Mouse (Mus musculus) neutrophil, adult 5-6 weeks (primary cell): ENCODE measurements around the gene Cubn. TPM values are rescaled to one million over a fixed set of nuclear protein-coding genes. Genes with fewer than 3 reads are reported as not detected.

ENCODE experiments used
- ATAC-seq: fragments of 151-379, 151-347 bp; 2 replicates; pipeline ENCODE4 v1.8.0; 2017; ENCODE audit warnings: mild to moderate bottlenecking, moderate TSS enrichment; ENCODE audit not compliant: insufficient number of reproducible peaks, poor library complexity, low FRiP score, severe bottlenecking; ENCODE audit errors: extremely low read depth
- total RNA-seq: library from RNA; stranded (forward); fragments of 200-1000 nt; gene quantifications from 2 replicates; pipeline ENCODE4 v1.2.3, GENCODE M21; 2017

Cubn gene
- total RNA-seq, 1 experiment from 2014 or later, result under 0.01 TPM

- ATAC-seq, result peak; percentile 38; the same call in 1 of the 2 replicates
These were observed 74.7 kb downstream of the Cubn start for GRCm38 (mm10) chr2:13416765-13417524.

DNA sequence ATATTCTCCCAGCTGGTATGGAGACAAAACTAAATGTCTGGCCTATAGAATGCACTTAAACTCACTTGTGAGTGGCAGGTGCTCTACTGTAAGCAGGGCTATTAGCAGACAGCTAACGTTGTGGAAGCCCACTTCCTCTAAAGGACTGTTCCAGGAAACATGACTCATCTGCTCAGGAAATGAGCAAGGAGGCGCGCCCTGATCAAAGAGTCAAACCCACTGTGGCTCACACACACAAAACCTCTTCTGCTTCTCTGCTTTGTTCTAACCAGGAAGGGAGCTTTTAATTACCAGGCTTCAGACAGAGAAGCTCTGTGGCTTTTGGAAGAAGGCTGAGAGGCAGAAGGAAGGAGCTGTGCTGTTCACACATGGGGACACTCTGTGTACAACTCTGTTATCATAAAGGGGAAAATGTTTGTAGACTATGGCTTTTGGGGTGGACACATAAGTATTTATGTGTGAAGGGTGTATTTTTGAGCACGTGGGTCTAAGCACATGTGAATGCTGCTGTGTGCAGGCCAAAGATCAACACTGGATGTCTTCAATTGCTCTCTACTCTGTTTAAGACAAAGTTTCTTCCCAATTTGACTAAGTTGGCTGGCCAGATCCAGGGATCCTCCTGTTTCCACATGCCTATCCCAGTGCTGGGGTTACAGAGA lies 78.0 kb downstream of the Cubn start:
- peak; percentile 92 for ATAC-seq

- no peak for ATAC-seq
These were observed 81.0 kb downstream of the Cubn start for GRCm38 (mm10) chr2:13410660-13411059.

DNA sequence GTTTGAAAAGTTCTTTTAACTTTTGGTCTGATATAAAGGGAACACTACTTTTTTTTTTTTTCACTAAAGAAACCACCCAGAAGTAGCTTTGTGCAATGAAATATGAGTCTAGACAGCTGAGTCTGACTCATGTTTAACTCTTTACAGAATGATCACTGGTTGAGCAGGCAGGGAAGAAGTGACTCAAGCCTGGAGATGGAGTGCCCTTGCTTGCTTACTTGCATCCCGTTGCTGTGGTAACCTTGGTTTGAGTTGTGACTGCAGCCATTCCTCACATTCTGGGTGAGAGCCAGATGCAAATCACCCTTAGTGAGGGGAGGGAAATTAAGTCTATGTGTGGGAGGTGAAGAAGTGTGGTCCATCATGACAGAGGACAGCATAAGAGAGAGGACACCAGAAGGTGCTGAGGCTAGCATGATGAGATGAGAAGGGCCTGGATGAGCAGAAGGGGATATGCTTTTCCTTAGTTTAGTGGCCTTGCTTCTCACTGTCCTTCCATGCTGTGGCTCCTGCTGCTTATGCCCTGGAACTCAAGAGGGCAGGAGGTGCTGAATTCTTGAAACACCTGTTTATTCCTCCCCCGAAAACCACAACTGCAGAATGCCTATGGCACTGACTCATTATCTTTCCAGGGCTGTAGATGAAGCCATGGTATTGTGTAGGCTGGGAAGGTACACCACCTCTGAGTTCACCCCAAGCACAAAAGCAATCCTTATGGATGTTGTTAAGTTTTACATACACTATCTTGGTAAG lies 81.7 kb downstream of the Cubn start:
- peak; percentile 59 for ATAC-seq

GRCm38 (mm10) chr2:13408333-13408732 lies 83.3 kb downstream of the Cubn start:
- no peak for ATAC-seq

DNA sequence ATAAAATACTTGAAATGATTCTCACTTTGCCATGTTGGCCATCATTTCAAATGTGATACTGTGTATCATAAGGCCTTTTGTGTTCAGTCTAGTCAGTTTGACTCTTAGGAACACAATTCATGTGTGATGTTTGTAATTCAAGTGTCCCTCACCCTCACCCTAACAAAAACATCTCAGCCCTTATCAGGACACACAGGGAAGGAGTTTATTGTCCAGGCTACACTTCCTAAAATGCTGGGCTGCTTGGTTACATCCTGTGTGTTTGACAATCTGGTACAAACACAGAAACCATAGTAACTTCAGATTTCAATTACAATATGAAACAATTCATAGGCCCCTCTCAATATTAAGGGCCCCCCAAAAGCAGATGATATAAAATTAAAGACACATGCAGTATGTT lies 83.9 kb downstream of the Cubn start:
- ATAC-seq, result no peak

DNA sequence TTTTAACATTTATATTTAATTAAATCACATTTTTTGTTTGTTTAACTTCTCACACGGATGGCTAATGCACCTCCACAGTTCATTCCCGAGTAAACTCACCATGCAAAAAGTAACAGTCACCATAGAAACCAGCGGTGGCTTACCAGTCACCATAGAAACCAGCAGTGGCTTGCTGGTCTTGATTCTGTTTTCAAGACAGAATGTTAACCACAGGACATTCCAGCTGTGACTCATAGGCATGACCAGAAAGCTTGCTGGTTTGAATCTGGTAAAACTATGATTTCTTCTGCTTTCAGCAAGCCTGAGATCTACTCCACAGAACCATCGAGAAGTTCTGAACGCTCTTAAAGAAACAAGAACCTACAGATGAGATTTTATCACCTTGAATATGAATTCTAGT lies 84.3 kb downstream of the Cubn start:
- ATAC-seq, result peak; percentile 76

GRCm38 (mm10) chr2:13404986-13405678 lies 86.5 kb downstream of the Cubn start:
- ATAC-seq, result no peak

DNA sequence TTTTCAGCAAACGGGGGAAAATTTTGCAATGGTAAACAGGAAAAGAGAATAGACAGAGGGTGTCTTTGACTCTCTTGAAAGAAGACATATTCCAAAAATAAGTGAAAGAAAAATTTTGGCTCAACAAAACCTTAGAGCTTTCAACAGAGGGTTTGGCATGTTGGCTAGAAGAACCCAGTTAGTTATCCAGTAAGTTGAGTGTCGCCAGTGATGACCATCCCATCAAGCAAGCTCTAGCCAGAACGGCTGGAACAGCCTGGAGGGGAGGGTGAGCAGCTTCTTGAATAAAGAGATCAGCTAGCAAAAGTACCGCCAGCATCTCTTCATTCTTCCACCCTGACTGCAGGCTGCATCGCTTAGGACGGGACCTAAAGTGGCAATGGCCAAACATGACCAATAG lies 90.8 kb downstream of the Cubn start:
- ATAC-seq, result no peak

DNA sequence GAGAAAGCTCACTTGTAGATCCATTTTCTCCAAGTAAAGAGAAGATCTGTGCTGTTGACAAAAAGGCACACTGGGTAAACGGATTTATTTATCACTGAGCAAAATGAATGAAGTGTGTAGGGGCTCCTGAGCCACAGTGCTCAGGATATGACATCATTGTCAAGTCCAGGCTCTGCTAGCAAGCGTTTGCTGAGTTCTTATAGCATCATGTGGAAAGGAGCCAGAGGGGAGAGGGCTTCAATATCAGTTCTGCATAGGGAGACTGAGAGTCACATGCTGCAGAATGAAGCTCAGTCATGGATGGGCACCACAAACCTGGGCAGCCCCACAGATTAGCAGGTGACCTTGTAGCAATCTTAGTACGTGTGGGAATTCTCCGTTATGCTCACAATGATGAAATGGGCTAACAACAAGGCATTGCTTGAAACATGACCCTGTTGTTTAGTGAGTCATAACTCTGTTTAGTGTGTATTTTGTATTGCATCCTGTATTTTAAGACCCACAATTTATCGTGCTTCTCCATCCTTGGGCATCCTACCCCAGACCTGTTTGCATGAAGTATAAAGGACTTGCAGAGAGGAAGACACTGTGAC lies 92.0 kb downstream of the Cubn start:
- no peak for ATAC-seq

- peak; percentile 9; the same call in 1 of the 2 replicates for ATAC-seq
These were observed 92.7 kb downstream of the Cubn start for GRCm38 (mm10) chr2:13398955-13399354.

- ATAC-seq, result no peak
These were observed 93.1 kb downstream of the Cubn start for GRCm38 (mm10) chr2:13398551-13398950.

GRCm38 (mm10) chr2:13396124-13396540 lies 95.5 kb downstream of the Cubn start:
- no peak for ATAC-seq

DNA sequence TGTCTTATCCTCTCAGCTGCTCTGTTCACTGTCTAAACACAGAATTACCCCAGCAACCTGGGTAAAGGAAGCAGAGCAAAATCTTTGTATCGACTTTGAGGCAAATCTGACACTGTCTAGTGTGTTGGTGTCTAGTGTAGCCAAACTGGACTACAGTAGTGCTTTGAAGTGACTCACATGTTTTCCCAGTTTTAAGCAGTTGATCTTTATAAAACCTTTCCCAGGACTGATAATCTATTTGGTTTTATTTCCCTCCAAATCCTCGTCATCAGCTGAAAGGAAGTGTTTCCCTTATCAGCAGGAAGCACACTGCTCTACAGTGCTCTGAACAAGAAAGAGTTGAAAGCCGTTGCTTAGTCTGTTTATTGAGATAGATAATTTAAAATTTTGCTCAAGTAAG lies 100.6 kb downstream of the Cubn start:
- no peak for ATAC-seq

DNA sequence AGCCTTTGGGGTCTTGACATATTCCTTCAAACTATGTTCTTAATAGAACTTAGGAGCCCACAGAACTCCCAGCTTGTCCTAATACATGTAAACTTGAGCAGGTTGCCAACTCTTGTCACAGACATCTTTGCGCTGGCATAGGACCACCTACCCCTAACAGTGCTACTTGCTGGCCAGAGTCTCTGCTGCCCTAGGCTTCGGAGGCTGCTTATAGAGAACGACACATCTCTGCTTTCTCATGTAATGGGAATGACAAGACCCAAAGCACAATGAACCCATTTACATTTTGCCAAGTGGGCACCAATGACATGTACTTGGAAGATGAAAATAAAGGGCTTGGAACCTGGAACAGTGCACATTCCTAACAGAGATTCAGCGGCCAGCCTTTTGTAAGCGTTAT lies 105.0 kb downstream of the Cubn start:
- ATAC-seq, result no peak

- ATAC-seq, result no peak
These were observed 105.9 kb downstream of the Cubn start for GRCm38 (mm10) chr2:13385542-13386345.

DNA sequence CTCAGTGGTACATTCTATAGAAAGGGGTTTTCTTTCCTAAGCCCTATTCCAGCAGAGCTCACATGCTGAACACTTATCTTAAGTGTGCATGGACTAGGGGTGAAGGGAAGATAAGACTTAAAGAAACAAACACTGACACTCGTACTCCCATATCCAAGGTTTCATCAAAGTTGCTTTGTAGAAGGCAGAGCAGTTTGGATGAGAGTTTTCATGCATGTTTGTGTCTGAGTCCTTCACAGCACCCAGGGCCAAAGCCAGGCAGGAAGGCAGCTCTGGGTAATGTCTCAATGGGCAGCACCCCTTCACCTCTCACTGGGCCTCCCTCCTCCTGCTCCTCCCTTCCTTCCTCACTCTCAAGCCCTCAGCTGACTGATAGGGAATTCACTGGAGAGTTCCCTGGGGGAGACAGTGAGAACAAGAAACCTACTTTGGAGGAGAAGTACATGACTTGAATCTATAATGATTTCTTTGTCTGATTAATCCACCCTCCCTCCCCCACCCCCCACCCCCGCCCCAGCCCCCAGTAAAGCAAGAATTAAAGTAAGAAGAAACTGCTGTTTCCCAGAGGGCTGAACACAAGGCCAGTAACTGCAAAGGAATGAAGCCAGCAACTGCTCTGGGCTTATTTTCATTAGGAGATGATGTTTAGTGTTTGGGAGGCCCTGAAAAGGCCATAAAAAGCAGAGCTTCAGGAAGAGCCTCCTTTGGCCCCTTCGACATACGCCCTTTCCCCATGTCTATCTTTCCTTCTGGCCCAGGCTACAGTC lies 106.7 kb downstream of the Cubn start:
- no peak for ATAC-seq
